Mouse (Mus musculus) right cerebral cortex, postnatal 4 days (tissue): ENCODE measurements around the gene Nbr1.
A peak's percentile ranks its signal among the peaks of the same experiment; 100 is the strongest.
"Not testable (repeated sequence)": the region's sequence is repeated elsewhere in the genome, so short reads cannot be mapped to it uniquely, and the experiment has no call there.

Experiments used
- DNase-seq: peaks from one replicate; pipeline ENCODE4 v3.0.0-alpha.2; 2022

The Nbr1 gene

DNA sequence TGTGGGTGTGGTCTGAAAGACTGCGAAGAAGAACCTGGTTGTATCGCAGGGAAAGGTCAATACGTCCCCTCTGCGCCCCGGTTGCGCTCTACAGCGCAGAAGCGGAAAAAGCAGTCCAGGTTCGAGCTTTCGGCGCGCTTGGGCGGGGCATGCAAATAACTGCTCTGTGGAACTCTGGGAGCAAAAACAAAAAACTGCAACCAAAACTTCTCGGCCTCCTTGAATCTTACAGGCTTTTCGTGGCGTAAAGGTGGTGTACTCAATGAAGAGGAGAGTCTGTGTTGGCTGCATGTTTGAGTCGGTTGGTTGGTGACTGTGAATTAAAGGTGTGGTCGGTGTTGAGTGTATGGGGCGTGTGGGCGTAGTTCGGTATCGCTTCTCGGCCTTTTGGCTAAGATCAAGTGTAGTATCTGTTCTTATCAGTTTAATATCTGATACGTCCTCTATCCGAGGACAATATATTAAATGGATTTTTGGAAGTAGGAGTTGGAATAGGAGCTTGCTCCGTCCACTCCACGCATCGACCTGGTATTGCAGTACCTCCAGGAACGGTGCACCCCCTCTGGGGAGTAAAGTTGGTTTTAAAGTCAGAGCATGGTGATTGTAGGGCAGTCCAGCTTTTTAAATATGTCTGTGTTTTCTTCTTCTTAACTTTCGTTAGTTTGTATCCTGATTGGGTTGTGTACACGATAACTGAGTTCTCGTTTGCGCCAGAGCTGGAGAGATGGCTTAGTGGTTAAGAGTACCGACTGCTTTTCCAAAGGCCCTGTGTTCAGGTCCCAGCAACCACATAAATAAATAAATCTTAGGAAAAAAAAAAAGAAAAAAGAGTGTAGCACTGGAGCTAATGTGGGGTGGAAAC, 75.3 kb downstream of the Nbr1 start, which contains the start of gene Rdm1:
Rdm1 (plus strand) TSS at position 201 of the 862 bp plus-strand sequence.
- DNase-seq, result peak; percentile 75

DNA sequence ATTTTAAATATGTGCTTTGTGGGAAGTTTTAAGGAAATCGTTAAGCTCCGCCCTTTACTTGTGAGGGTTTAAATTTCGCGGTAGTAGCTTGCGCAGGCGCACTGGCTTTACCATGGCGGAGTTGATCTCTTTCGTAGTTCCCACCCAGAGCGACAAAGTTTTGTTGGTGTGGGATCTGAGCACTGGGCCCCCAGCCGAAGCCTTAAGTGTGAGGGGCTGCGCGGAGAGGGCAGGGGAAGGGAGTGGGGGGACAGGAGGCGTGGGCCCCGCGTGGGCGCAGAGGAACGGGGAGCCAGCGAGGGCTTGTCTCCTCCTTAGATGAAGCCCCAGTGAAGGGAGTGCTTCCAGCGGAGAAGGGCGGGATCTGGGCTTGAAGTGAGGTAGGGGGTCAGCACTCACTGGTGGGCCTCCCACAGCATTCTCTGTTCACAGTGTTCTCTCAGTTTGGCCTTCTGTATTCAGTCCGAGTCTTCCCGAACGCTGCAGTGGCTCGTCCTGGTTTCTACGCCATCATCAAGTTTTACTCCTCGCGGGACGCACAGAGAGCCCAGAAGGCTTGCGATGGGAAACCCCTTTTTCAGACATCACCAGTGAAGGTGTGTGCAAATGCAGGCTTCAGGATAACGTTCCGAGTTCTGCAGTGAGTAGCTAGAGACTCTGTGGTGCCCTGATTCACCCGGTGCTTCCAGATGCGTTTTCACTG, 76.1 kb downstream of the Nbr1 start:
- DNase-seq, result peak; percentile 90

DNA sequence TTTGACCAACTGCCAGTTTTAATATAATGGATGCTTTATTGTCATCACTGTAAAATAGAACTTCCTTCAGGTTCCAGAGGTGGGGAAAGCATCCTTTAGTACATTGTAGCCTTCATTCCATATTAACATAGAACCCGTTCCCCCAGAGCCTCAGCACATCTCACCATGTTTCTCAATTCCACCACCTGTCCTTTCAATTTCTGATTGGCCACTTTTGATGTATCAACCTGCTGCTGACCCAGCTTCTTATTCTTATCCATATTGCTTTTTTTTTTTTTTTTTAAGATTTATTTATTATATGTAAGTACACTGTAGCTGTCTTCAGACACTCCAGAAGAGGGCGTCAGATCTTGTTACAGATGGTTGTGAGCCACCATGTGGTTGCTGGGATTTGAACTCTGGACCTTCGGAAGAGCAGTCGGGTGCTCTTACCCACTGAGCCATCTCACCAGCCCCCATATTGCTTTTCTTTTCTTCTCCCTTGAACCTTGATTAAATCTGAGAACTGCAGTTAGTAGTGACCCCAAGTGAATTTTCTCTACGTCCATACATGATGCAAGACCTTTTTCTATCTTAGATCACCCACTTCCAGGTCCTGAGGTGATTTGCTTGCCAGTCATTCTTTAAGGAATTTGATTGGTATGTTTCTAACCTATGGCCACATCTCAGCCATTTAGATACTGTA, 76.9 kb downstream of the Nbr1 start:
- not testable (repeated sequence) for DNase-seq
